Mouse (Mus musculus): Measurements from ENCODE around the gene Iqcc.

Gene Iqcc

GRCm38 (mm10) chr4:129618786-129619691 is at the start of gene Iqcc:
Iqcc (minus strand) TSS chr4:129619099.
- peak; percentile 92 for DNase-seq (ENCODE audit: low spot score)

GRCm38 (mm10) chr4:129662255-129662813 is 43.4 kb upstream of the Iqcc start:
- no peak for DNase-seq (ENCODE audit: low spot score)

- no peak for DNase-seq (ENCODE audit: low spot score)
These were observed 42.7 kb upstream of the Iqcc start for GRCm38 (mm10) chr4:129661584-129661983.

- no peak for DNase-seq (ENCODE audit: low spot score)
These were observed 35.9 kb upstream of the Iqcc start for GRCm38 (mm10) chr4:129654770-129655169.

- no peak for DNase-seq (ENCODE audit: low spot score)
These were observed 31.5 kb upstream of the Iqcc start for GRCm38 (mm10) chr4:129650359-129650758.

- no peak for DNase-seq (ENCODE audit: low spot score)
These were observed 29.8 kb upstream of the Iqcc start for GRCm38 (mm10) chr4:129648656-129649055.

- DNase-seq (ENCODE audit: low spot score), result no peak
These were observed 26.3 kb upstream of the Iqcc start for GRCm38 (mm10) chr4:129645204-129645603.

GRCm38 (mm10) chr4:129641756-129642155 is 22.9 kb upstream of the Iqcc start:
- no peak for DNase-seq (ENCODE audit: low spot score)

GRCm38 (mm10) chr4:129640638-129641467 is 22.0 kb upstream of the Iqcc start, which contains the start of gene Txlna:
Txlna (minus strand) TSS chr4:129641065.
- peak; percentile 98 for DNase-seq (ENCODE audit: low spot score)

- no peak for DNase-seq (ENCODE audit: low spot score)
These were observed 21.3 kb upstream of the Iqcc start for GRCm38 (mm10) chr4:129640101-129640637.

GRCm38 (mm10) chr4:129639221-129639620 is 20.3 kb upstream of the Iqcc start:
- no peak for DNase-seq (ENCODE audit: low spot score)

GRCm38 (mm10) chr4:129633852-129634251 is 15.0 kb upstream of the Iqcc start:
- DNase-seq (ENCODE audit: low spot score), result no peak

- DNase-seq (ENCODE audit: low spot score), result no peak
These were observed 13.0 kb upstream of the Iqcc start for GRCm38 (mm10) chr4:129631867-129632266.

- no peak for DNase-seq (ENCODE audit: low spot score)
These were observed 12.0 kb upstream of the Iqcc start for GRCm38 (mm10) chr4:129630944-129631343.

GRCm38 (mm10) chr4:129626035-129626434 is 7.1 kb upstream of the Iqcc start:
- no peak for DNase-seq (ENCODE audit: low spot score)

GRCm38 (mm10) chr4:129625496-129625895 is 6.6 kb upstream of the Iqcc start:
- DNase-seq (ENCODE audit: low spot score), result peak; percentile 13

- peak; percentile 22 for DNase-seq (ENCODE audit: low spot score)
These were observed 6.1 kb upstream of the Iqcc start for GRCm38 (mm10) chr4:129625029-129625370.

- peak; percentile 81 for DNase-seq (ENCODE audit: low spot score)
These were observed 5.6 kb upstream of the Iqcc start for GRCm38 (mm10) chr4:129624281-129625028.

- DNase-seq (ENCODE audit: low spot score), result peak; percentile 69
These were observed 4.8 kb upstream of the Iqcc start, which contains the start of gene Ccdc28b for GRCm38 (mm10) chr4:129623681-129624091. Ccdc28b (minus strand) TSS chr4:129623947.

GRCm38 (mm10) chr4:129622803-129623535 is 4.1 kb upstream of the Iqcc start:
- DNase-seq (ENCODE audit: low spot score), result peak; percentile 20

All from retina, embryonic 14.5 days (tissue).